19 mouse cellular contexts compared by ENCODE assay signal in genomic region chr1:175185211-175185610, GRCm38 (mm10).
A peak's percentile ranks its signal among the peaks of the same experiment; 100 is the strongest.
DNase-seq lines count a peak whose midpoint lies in the region; ATAC-seq lines count a peak whose summit lies in the region.
"Had no signal": no experiment of that assay in that cellular context is flagged by ENCODE, and none has a peak within 500 bp of the region (broad histone marks: within the 10 kb centered on the region; RNA-seq: fewer than 3 reads in every experiment).

No protein-coding gene starts in this region.

- peak; percentile 93 for ATAC-seq in frontal cortex, adult (ENCODE audit: low TSS enrichment)
- no peak for ATAC-seq in hindbrain, embryonic 13.5 days (ENCODE audit: low FRiP score)
- ATAC-seq: CD4-positive, CD25-positive, alpha-beta regulatory T cell, adult 4 months; forebrain, embryonic 15.5 days; hindbrain, embryonic 16.5 days had no signal

- H3K4me2 ChIP-seq in hindbrain, embryonic 13.5 days: no peak overlapping the region
- H3K4me2 ChIP-seq: embryonic facial prominence, embryonic 12.5 days; forebrain, embryonic 15.5 days; heart, embryonic 12.5 days had no signal

- intact Hi-C loops in left cerebral cortex, postnatal 36 days (cut with DNase I): no loop called here

- no peak for DNase-seq in frontal cortex, postnatal 14 days (ENCODE audit: low spot score in 2 of 2)
- peak; percentile 17 for DNase-seq in layer of hippocampus, adult 9-11 months
- DNase-seq in layer of hippocampus, adult 8-10 months (ENCODE audit: low spot score in 2 of 2): no peak
- DNase-seq in right cerebral cortex, adult 18-20 months: peak; percentile 50
- DNase-seq in right cerebral cortex, postnatal 25 days: no peak
- peak; percentile 27 to 41 for DNase-seq in left cerebral cortex, postnatal 36 days (ENCODE audit: low spot score in 2 of 2)
- DNase-seq: adrenal gland, adult 8-10 months; B cell, adult 2 months; gastrocnemius, adult 2 months; gastrocnemius, postnatal 25 days had no signal

- no peak overlapping the region for H3K9ac ChIP-seq in hindbrain, embryonic 13.5 days
- H3K9ac ChIP-seq: embryonic facial prominence, embryonic 12.5 days; forebrain, embryonic 15.5 days; heart, embryonic 12.5 days had no signal

- no peak overlapping the region for H3K4me3 ChIP-seq in hindbrain, embryonic 13.5 days
- H3K4me3 ChIP-seq: embryonic facial prominence, embryonic 12.5 days; forebrain, embryonic 15.5 days; gastrocnemius, adult 2 months; heart, embryonic 12.5 days; hindbrain, embryonic 10.5 days had no signal

- H3K27me3 ChIP-seq in hindbrain, embryonic 13.5 days: no peaks in the 10 kb centered on the region
- H3K27me3 ChIP-seq: embryonic facial prominence, embryonic 12.5 days; forebrain, embryonic 15.5 days; heart, embryonic 12.5 days had no signal

- H3K36me3 ChIP-seq in hindbrain, embryonic 13.5 days: no peaks in the 10 kb centered on the region
- H3K36me3 ChIP-seq: embryonic facial prominence, embryonic 12.5 days; forebrain, embryonic 15.5 days; G1E; heart, embryonic 12.5 days; hindbrain, embryonic 10.5 days had no signal

- no peaks in the 10 kb centered on the region for H3K9me3 ChIP-seq in hindbrain, embryonic 13.5 days
- H3K9me3 ChIP-seq: embryonic facial prominence, embryonic 12.5 days; forebrain, embryonic 15.5 days; heart, embryonic 12.5 days; hindbrain, embryonic 10.5 days had no signal

- H3K4me1 ChIP-seq in hindbrain, embryonic 13.5 days (replicated peaks): no peaks in the 10 kb centered on the region
- H3K4me1 ChIP-seq: embryonic facial prominence, embryonic 12.5 days; forebrain, embryonic 15.5 days; heart, embryonic 12.5 days; hindbrain, embryonic 10.5 days had no signal

- H3K27ac ChIP-seq in hindbrain, embryonic 13.5 days: no peak overlapping the region
- H3K27ac ChIP-seq: embryonic facial prominence, embryonic 12.5 days; forebrain, embryonic 15.5 days; gastrocnemius, adult 2 months; hindbrain, embryonic 10.5 days had no signal

- 88% methylated on average over 2 of the region's 2 CpGs for WGBS in hindbrain, embryonic 13.5 days

Comparison
In these comparisons a context has a peak if more than half of its experiments do, and no peak if none do; other contexts are left out.
1. DNase-seq: peak in layer of hippocampus, adult 9-11 months (single experiment), right cerebral cortex, adult 18-20 months (single experiment) and left cerebral cortex, postnatal 36 days (2 of 2); none in frontal cortex, postnatal 14 days (0 of 2), layer of hippocampus, adult 8-10 months (0 of 2) and right cerebral cortex, postnatal 25 days (single experiment).